Mouse (Mus musculus): Measurements from ENCODE around the gene Emc10.

Emc10 gene

DNA sequence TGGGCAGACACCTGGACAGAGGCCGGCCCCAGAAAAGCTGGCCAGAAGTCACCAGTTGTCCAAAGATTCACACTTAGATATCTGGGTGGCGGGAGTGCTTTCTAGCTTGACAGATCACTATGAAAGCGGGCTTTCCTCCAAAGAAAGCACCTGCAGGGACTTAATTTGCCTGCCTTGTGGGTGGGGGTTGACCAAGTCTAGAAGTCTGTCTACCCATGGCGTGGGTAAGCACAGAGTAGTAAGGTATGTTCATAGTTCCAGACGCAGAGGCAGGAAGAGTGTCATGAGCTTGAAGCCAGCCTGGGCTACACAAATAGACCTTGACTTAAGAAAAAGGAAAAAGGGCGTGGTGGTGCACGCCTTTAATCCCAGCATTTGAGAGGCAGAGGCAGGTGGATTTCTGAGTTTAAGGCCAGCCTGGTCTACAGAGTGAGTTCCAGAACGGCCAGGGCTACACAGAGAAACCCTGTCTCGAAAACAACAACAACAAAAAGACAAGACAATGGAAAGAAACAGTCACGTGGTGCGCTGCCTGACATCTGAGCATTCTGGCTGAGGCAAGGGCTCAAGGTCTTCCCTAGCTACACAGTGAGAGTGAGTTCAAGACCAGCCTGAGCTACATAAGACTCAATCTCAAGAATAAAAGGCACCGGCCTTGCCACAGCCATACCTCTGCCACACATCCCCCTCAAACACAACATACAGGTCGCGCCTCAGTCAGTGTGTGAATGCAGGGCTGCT, 30.3 kb upstream of the Emc10 start:
- in situ Hi-C loops (cut with MboI, MseI): no loop called here

DNA sequence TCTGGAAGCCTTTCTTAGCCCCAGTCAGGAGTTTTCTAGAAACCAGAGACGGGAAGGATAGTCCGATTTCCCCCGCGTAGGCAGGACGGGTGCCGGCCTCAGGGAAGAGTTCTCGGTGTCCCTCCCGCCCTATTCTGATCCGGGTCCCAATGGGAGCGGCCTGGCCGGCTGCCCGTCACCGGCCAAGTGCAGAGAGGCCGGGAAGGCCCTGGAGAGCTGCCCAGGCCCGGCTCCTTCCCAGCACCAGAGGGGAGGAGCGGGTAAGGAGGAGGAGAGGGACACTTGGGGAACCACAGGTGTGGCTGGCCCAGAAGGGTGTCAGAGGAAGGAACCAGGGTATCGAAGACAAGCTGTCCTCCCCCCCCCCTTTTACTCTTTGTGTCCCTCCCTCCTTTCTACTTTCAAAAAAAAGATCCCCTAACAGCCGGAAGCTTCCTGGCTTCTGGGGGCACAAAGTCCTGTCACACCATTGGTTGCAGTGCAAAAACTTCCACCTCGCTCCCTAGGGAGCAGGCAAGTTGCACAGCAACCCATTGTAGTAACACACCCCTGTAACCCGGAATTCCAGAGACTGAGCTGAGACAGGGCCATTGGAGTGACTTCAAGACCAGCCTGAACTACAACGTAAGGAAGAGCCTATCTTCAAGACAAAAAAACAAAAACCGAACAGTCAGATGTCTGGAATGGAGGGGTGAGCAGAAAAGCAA, 28.9 kb upstream of the Emc10 start:
- in situ Hi-C loops (cut with MboI, MseI): no loop called here

GRCm38 (mm10) chr7:44524502-44524901, 28.2 kb upstream of the Emc10 start, which contains the start of gene Mybpc2:
Gene Mybpc2 (minus strand): TSS chr7:44524656.
- in situ Hi-C loops (cut with MboI, MseI): no loop called here

GRCm38 (mm10) chr7:44523056-44523455, 26.7 kb upstream of the Emc10 start:
- in situ Hi-C loops (cut with MboI, MseI): no loop called here

DNA sequence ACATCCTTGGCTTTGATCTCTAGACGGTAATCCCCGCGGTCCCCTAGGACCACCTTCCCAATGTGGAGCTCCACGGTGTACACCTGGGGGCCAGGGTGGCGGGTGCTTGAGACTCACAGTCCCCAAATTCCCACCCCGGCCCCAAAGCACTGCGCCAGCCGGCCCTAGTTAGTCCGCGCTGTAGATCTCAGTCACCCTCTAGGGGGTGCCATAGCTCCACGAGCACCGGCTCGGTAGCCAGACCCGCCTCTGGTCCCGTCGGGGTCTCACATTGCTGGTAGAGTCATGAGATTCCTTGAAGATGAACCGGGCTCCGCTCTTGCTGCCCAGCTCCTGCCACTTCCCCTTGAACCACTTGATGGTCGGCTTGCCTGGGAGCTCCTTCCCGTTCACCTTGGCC, 25.4 kb upstream of the Emc10 start:
- in situ Hi-C loops (cut with MboI, MseI): no loop called here

GRCm38 (mm10) chr7:44520990-44521389, 24.7 kb upstream of the Emc10 start:
- in situ Hi-C loops (cut with MboI, MseI): no loop called here

- in situ Hi-C loops (cut with MboI, MseI): no loop called here
Observed at GRCm38 (mm10) chr7:44519240-44519913, 23.0 kb upstream of the Emc10 start.

DNA sequence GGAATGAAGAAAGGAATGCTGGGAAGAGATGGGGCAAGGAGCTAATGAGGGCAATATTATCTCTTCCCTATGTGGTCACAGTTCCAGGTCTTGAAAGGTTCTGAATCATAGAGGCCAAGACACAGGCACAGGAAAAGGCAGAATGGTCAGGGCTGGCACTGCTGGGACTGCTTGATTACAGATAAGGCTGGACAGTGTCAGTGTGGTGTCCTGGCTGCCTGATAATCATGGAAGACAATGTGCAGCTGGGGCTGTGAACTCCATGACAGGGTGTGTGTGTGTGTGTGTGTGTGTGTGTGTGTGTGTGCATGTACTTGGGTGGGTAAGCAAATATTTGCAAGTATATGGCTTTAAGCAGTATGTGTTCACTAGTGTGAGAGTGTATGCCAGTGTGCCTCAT, 11.2 kb upstream of the Emc10 start:
- in situ Hi-C loops (cut with MboI, MseI): no loop called here

DNA sequence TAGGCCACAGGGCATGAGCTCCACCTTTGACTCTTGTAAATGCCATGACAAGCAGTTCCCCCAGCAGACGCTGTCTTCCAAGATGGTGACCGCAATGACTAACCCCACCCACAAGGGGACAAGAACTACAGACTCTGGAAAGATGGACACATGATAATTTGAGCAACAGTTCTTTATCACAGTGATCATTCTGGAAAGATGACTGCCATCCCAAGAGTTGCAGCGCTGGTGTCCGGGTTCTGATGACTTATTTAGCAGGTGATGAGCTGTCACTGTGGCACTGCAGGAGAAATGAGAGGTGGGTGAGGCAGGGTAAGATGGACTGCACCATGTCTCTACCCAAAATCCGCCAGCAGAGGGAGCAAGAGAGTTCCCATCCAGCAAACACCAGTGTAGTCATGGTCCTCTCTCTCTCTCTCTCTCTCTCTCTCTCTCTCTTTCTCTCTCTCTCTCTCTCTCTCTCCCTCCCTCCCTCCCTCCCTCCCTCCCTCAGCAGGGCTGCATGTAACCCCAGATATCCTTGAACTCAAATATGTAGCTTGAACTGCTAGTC, 5.3 kb upstream of the Emc10 start:
- in situ Hi-C loops (cut with MboI, MseI): no loop called here

- in situ Hi-C loops (cut with MboI, MseI): no loop called here
Observed at GRCm38 (mm10) chr7:44500046-44500445, 3.7 kb upstream of the Emc10 start.

DNA sequence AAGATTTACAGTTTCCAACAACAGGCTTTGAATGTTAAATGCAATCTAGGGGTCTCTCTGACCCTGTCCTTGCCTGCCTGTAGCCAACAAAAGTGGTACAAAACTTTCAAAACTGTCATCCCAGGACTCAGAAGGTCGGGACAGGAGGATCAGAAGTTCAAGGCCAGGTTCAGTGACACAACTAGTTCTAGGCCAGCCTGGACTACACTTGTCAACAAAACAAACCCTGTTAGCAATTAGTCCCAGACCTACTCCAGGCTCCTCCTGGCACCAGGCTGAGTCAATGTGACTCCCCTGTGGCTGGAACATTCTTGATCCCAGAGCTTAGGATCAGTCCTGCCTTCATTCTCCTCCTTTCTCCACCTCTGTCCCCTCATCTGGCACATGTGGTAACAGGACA, 2.6 kb upstream of the Emc10 start:
- in situ Hi-C loops (cut with MboI, MseI): no loop called here

GRCm38 (mm10) chr7:44497361-44498055, 1.2 kb upstream of the Emc10 start:
- in situ Hi-C loops (cut with MboI, MseI): no loop called here

GRCm38 (mm10) chr7:44496771-44497109, 411 bp upstream of the Emc10 start:
- in situ Hi-C loops (cut with MboI, MseI): no loop called here

DNA sequence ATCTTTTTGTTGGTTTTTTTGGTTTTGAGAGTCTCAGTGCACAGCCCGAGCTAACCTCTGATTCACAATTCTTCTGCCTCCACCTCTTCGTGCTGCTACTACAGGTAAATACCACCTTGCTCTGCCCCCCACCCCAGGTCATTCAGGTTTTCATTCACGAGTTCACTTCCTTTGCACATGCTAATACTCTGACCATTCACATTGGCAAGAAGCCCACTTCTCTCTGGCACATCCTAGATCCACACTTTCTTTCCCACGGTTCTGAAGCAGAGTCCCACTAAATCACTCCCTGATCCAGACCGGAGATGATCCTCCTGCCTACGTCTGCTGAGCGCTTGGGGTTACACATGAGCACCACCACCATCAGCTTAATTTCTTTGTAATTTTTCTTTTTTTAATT, 1.2 kb downstream of the Emc10 start:
- in situ Hi-C loops (cut with MboI, MseI): no loop called here

- in situ Hi-C loops (cut with MboI, MseI): no loop called here
Observed at GRCm38 (mm10) chr7:44494681-44495080, 1.6 kb downstream of the Emc10 start.

GRCm38 (mm10) chr7:44492166-44492826, 4.0 kb downstream of the Emc10 start:
- in situ Hi-C loops (cut with MboI, MseI): no loop called here

GRCm38 (mm10) chr7:44491391-44491790, 4.9 kb downstream of the Emc10 start:
- in situ Hi-C loops (cut with MboI, MseI): no loop called here

DNA sequence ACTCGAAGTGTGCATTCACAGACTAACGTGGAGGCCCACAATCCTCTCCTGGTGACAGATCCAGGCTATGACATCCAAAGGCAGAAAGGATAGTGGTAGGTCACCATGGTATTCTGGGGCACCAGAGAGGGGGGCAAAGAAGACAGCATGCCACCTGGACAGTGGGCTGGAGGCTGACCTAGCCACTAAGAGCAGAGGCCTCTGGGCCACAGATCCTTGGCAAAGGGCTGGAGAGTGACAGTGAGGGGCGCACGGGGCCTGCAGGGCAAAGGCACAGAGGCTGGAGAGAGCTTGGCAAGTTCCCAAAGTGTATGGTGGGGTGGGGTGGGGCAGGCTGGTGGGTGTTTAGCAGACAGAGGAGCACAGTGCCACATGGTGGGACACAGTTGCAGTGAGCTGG, 6.0 kb downstream of the Emc10 start:
- in situ Hi-C loops (cut with MboI, MseI): no loop called here

- in situ Hi-C loops (cut with MboI, MseI): no loop called here
Observed at GRCm38 (mm10) chr7:44488545-44488944, 7.8 kb downstream of the Emc10 start.

GRCm38 (mm10) chr7:44487936-44488335, 8.4 kb downstream of the Emc10 start:
- in situ Hi-C loops (cut with MboI, MseI): no loop called here

- in situ Hi-C loops (cut with MboI, MseI): no loop called here
Observed at GRCm38 (mm10) chr7:44486927-44487575, 9.3 kb downstream of the Emc10 start.
